Mouse (Mus musculus): ENCODE data around the gene Il17c. TPM values are rescaled to one million over a fixed set of nuclear protein-coding genes. Genes with fewer than 3 reads are reported as not detected.

Il17c gene
- polyA plus RNA-seq, 1 experiment from 2014 or later, result not detected

DNA sequence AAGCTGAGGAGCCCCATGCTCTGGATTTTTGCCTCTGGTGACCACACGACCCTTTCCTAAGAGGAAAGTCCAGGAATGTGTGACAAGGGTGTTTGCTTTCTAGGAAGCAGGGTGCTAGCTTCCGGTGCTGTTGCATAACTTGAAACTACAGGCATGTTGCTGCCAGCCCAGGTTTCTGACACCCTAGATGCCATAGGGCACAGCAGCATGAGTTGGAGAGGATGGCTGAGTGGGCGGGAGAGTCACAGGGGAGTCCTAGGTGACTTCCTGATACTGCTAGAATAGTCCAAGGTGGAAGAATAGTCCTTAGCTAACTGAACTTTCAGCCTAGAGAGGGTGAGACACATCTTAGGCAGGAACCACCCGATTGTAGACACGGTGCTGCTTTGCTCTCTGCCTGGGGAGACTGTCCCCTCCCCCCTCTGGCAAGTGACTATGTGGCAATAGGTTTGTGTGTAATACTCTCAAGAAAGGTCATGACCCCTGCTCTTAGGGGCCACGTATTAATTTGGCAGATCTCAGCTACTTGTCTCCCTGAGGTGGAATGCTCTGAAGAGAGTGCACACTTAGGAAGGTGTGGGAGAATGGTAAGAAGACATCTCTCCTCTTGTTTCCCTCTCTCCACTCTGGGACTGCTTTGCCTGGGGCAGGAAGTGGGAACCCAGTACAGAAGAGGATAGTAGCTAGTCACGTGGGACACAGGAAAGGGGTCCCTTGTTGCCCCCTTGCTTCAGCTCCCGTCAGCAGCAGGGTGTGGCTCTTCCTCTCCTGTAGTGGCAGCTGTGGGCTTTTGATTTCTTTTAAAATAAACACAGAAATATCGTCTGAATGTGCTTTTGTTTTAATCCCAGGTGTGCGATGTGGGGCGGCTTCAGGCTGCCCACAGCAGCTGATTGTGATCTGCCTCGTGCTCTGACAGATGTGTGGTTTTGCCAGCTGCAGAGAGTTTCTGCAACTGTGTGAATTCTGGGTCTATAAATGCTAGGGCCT is 42.1 kb downstream of the Il17c start:
- WGBS, result 44% methylated on average over 12 of the region's 12 CpGs
- peaks cover 22% of the 10 kb centered on the region for H3K4me1 ChIP-seq (replicated peaks)
- H3K27ac ChIP-seq, result no peak overlapping the region
- no peak for ATAC-seq
- no peak overlapping the region for H3K4me2 ChIP-seq (replicated peaks)
- H3K9ac ChIP-seq, result no peak overlapping the region
- H3K4me3 ChIP-seq (replicated peaks), result no peak overlapping the region
- no peaks in the 10 kb centered on the region for H3K9me3 ChIP-seq
- peaks cover 26% of the 10 kb centered on the region for H3K27me3 ChIP-seq (replicated peaks)
- H3K36me3 ChIP-seq, result peaks cover 15% of the 10 kb centered on the region

DNA sequence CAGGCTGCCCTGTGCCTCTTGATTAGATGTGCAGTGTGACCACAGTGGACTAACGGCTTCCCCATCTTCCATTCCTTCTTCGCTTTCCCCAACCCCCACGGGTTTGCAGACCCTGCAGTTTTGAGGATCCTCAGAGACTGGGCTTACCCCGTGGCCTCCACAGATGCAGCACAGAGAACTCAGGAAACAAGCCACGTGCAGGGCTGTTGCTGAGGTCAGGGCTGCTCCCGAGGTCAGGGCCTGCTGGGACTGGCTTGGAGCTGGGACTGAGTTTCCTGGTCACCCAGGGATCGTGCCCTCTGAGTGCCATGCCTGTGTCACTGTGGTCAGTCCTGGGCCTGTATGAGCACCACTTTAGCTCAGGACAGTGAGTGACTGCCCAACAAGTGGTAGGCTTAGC is 43.2 kb downstream of the Il17c start:
- Histone ChIP-seq H3K9me3 (no peaks in the 10 kb centered on the region), H3K36me3 (peaks cover 15% of the 10 kb centered on the region), H3K4me2 (replicated peaks) (no peak overlapping the region), H3K4me1 (replicated peaks) (peaks cover 20% of the 10 kb centered on the region), H3K27ac (no peak overlapping the region), H3K9ac (no peak overlapping the region), H3K27me3 (replicated peaks) (peaks cover 19% of the 10 kb centered on the region), H3K4me3 (replicated peaks) (no peak overlapping the region)
- WGBS, result 79% methylated on average over 7 of the region's 7 CpGs
- no peak for ATAC-seq

DNA sequence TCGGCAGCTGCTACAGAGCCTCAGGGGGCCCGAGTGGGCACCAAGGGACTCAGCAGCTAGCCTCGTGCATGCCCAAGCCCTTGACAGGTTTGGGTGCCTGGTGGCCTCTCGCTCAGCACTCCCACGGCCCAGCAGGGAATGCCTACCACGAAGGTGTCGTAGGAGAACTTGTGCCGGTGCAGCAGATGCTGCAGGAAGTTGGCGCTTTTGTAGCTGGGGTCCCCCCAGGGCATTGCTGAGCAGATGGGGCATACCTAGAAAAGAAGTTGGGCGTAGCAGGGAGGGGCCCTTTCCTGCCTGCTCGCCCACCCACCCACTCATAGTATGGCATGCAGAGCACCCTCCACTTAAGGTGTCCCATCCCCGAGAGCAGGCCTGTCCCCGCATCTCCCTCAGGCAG is 46.0 kb downstream of the Il17c start:
- ATAC-seq, result no peak
- WGBS, result 89% methylated on average over 13 of the region's 13 CpGs
- H3K4me3 ChIP-seq (replicated peaks), result no peak overlapping the region

DNA sequence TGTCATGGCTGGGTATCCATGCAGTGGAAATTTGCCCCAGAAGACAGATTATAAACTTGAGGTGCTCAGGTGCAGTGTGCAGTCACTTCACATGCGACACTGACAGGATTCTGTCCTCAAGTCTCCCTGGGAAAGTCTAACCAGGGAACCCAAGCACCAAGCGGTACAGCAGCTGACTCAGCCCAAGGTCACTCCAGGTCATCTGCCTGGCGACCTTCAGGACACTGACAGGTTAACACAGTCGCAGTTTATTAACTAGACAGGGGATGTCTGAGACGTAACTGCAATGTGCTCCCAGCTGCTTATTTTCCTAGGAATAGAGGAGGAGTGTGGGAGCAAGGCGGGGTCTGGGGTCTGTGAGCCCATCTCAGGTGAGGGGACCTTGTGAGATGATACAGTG is 47.6 kb downstream of the Il17c start:
- H3K4me3 ChIP-seq (replicated peaks), result no peak overlapping the region
- no peaks in the 10 kb centered on the region for H3K27me3 ChIP-seq (replicated peaks)
- WGBS, result 73% methylated on average over 6 of the region's 6 CpGs
- H3K4me2 ChIP-seq (replicated peaks), result no peak overlapping the region
- no peak overlapping the region for H3K27ac ChIP-seq
- ATAC-seq, result no peak
- no peaks in the 10 kb centered on the region; the same call in none of the 2 replicates for H3K4me1 ChIP-seq (replicated peaks)
- H3K36me3 ChIP-seq, result peaks cover 15% of the 10 kb centered on the region
- no peak overlapping the region for H3K9ac ChIP-seq
- no peaks in the 10 kb centered on the region for H3K9me3 ChIP-seq

More for the DNA sequence above, 46.0 kb downstream of the Il17c start:
- no peaks in the 10 kb centered on the region for H3K9me3 ChIP-seq
- H3K27ac ChIP-seq, result no peak overlapping the region
- no peaks in the 10 kb centered on the region for H3K4me1 ChIP-seq (replicated peaks)
- H3K4me2 ChIP-seq (replicated peaks), result no peak overlapping the region
- H3K36me3 ChIP-seq, result peaks cover 15% of the 10 kb centered on the region
- peaks cover under 1% of the 10 kb centered on the region; the same call in 1 of the 2 replicates for H3K27me3 ChIP-seq (replicated peaks)
- no peak overlapping the region for H3K9ac ChIP-seq

DNA sequence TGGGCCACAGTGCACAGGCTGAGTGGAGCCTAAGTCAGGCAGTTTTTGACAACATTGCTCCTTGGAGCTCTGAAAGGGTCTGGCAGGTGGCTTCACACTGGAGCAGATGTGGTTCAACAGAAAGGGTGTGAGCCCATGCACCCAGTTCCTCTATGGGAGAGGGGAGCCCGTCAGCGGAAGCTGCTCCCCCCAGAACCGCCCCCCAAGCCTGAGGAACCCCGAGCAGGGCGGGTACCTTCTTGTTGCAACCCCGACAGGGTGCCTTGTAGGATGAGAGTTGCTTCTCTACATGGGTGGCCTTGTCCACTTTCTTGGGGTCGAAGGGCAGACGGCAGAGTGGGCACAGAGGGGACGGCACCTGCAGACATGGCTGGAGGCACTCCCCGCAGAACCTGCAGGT is 48.1 kb downstream of the Il17c start:
- Histone ChIP-seq H3K9ac (no peak overlapping the region), H3K9me3 (no peaks in the 10 kb centered on the region), H3K36me3 (peaks cover 15% of the 10 kb centered on the region), H3K4me1 (replicated peaks) (peaks cover 3% of the 10 kb centered on the region), H3K27ac (no peak overlapping the region), H3K4me3 (replicated peaks) (no peak overlapping the region), H3K27me3 (replicated peaks) (no peaks in the 10 kb centered on the region), H3K4me2 (replicated peaks) (no peak overlapping the region)
- 81% methylated on average over 10 of the region's 10 CpGs for WGBS
- ATAC-seq, result no peak

DNA sequence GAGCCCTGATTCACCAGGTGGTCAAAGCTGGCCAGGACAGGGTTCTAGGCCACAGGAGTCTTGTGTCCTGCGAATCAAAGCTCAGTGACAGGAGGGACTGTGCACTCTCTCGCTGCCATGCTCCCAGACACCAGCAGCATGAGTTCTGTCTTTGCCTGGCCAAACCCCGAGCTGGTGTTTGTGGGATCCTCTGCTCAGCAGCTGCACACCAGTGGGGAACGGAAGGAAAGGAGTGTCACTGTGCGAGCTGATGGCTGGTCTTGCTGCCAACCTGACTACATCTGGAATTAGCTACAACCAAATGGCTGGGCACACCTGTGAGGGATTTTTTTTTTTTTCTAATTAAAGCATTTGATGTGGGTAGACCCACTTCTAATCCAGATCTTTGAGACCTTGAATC is 48.9 kb downstream of the Il17c start:
- H3K4me1 ChIP-seq (replicated peaks), result peaks cover 5% of the 10 kb centered on the region
- WGBS, result 77% methylated on average over 5 of the region's 5 CpGs
- H3K27me3 ChIP-seq (replicated peaks), result no peaks in the 10 kb centered on the region
- H3K27ac ChIP-seq, result no peak overlapping the region
- peaks cover 14% of the 10 kb centered on the region for H3K36me3 ChIP-seq
- H3K9ac ChIP-seq, result no peak overlapping the region
- no peak for ATAC-seq
- H3K4me2 ChIP-seq (replicated peaks), result no peak overlapping the region
- H3K9me3 ChIP-seq, result no peaks in the 10 kb centered on the region
- no peak overlapping the region for H3K4me3 ChIP-seq (replicated peaks)

Other genes starting within 250 kb of the Il17c start
- gene Zfpm1, start 139.9 kb upstream of the Il17c start, polyA plus RNA-seq (2015; fragmentation: Nextera tagmentation; extraction: Ambion mirVana), result 4.9 and 5.2 TPM in 2 replicates
- not detected in 2 replicates for gene Trhr2, start 61.3 kb upstream of the Il17c start, polyA plus RNA-seq (2015; fragmentation: Nextera tagmentation; extraction: Ambion mirVana)
- gene Zc3h18, start 45.4 kb upstream of the Il17c start, polyA plus RNA-seq (2015; fragmentation: Nextera tagmentation; extraction: Ambion mirVana), result 53.9 and 54.0 TPM in 2 replicates
- gene Cyba, start 10.9 kb downstream of the Il17c start, polyA plus RNA-seq (2015; fragmentation: Nextera tagmentation; extraction: Ambion mirVana), result 307 and 314 TPM in 2 replicates
- gene Mvd, start 21.4 kb downstream of the Il17c start, polyA plus RNA-seq (2015; fragmentation: Nextera tagmentation; extraction: Ambion mirVana), result 60.2 and 68.3 TPM in 2 replicates
- gene Snai3, start 38.7 kb downstream of the Il17c start, polyA plus RNA-seq (2015; fragmentation: Nextera tagmentation; extraction: Ambion mirVana), result 0.57 and 0.86 TPM in 2 replicates
- 29.5 and 31.5 TPM in 2 replicates for gene Rnf166, start 54.0 kb downstream of the Il17c start, polyA plus RNA-seq (2015; fragmentation: Nextera tagmentation; extraction: Ambion mirVana)
- 43.4 and 44.6 TPM in 2 replicates for gene Ctu2, start 54.1 kb downstream of the Il17c start, polyA plus RNA-seq (2015; fragmentation: Nextera tagmentation; extraction: Ambion mirVana)
- 10.8 and 12.2 TPM in 2 replicates for gene Piezo1, start 129.3 kb downstream of the Il17c start, polyA plus RNA-seq (2015; fragmentation: Nextera tagmentation; extraction: Ambion mirVana)
- gene Cdt1, start 146.0 kb downstream of the Il17c start, polyA plus RNA-seq (2015; fragmentation: Nextera tagmentation; extraction: Ambion mirVana), result 40.3 and 41.8 TPM in 2 replicates
- 545 and 612 TPM in 2 replicates for gene Aprt, start 154.9 kb downstream of the Il17c start, polyA plus RNA-seq (2015; fragmentation: Nextera tagmentation; extraction: Ambion mirVana)
- gene Galns, start 189.4 kb downstream of the Il17c start, polyA plus RNA-seq (2015; fragmentation: Nextera tagmentation; extraction: Ambion mirVana), result 17.1 and 18.8 TPM in 2 replicates
- gene Trappc2l, start 189.6 kb downstream of the Il17c start, polyA plus RNA-seq (2015; fragmentation: Nextera tagmentation; extraction: Ambion mirVana), result 58.0 and 76.0 TPM in 2 replicates
- gene Pabpn1l, start 200.7 kb downstream of the Il17c start, polyA plus RNA-seq (2015; fragmentation: Nextera tagmentation; extraction: Ambion mirVana), result not detected in 2 replicates

All from intestine, embryonic 15.5 days (tissue).